Mouse (Mus musculus) left cerebral cortex, adult 11 months (tissue): Measurements from ENCODE around the gene Igfals.

ENCODE experiments used
- DNase-seq: peaks from one replicate; pipeline ENCODE4 v3.0.0; 2022; ENCODE audit warnings: low spot score

Igfals gene

GRCm38 (mm10) chr17:24894061-24894994 is 28.5 kb downstream of the Igfals start:
- no peak for DNase-seq

- DNase-seq, result peak; percentile 71
These were observed 29.3 kb downstream of the Igfals start, which contains the start of the genes Eme2 and Mrps34 for GRCm38 (mm10) chr17:24894995-24895547. Gene Eme2, minus strand, starts transcription at chr17:24895087. Gene Mrps34, plus strand, starts transcription at chr17:24895116.

DNA sequence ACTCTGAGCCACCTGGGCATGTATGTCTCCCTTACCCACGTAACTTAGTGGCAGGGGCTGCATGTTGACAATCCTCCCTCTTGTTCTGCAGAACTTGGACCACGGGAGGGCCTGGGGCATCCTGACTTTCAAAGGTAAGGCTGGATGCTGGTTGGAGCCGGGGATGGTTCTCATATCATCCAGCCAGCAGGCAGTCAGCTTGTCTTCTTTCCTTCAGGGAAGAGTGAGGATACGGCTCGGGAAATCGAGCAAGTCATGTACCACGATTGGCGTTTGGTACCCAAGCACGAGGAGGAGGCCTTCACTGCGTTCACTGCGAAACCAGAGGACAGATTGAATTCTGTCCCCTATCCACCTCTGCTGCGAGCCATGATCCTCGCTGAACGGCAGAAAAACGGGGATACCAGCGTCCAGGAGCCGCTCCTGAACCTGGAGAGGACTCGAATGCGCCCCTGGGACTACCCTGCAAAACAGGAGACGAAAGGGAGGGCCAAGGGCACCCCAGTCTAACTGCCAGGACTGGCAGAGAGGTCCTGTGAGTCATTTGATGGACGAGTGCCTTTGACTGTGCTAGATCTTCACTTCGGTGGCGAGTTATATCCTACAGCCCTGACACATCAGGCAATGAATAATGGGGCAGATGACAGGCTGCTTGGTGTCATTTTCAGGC is 29.9 kb downstream of the Igfals start:
- no peak for DNase-seq

GRCm38 (mm10) chr17:24896241-24896992 is 30.6 kb downstream of the Igfals start, which contains the start of gene Nme3:
Gene Nme3, plus strand, starts transcription at chr17:24896500.
- no peak for DNase-seq

DNA sequence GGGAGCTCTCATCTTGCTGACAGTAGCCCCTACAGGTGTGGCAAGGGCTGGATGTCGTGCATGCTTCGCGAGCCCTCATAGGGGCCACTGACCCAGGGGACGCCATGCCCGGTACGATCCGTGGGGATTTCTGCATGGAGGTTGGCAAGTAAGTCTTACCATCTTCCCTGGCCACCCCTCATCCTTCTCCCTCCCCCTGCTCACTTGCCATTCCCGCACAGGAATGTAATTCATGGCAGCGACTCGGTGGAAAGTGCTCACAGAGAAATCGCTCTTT is 31.1 kb downstream of the Igfals start:
- no peak for DNase-seq

DNA sequence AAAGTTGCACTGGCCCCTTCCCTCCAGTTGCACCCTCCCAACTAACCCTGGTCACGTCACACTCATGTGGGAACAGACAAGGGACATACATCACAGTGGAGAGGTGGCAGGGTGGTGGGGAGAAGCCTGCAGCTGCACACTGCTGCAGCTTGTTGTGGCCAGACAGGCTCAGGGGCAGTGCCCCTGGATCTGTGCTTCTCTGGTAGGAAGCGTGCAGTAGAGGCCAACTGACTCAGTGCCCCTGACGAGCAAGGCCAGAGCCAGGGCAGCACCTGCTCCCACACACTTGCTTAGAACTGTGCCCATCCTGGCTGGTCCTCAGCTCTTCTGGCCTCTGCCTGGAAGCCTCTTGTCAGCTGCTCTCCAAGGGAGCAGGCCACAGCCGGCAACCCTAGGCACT is 31.8 kb downstream of the Igfals start:
- DNase-seq, result no peak

- DNase-seq, result no peak
These were observed 32.5 kb downstream of the Igfals start for GRCm38 (mm10) chr17:24898041-24898854.

DNA sequence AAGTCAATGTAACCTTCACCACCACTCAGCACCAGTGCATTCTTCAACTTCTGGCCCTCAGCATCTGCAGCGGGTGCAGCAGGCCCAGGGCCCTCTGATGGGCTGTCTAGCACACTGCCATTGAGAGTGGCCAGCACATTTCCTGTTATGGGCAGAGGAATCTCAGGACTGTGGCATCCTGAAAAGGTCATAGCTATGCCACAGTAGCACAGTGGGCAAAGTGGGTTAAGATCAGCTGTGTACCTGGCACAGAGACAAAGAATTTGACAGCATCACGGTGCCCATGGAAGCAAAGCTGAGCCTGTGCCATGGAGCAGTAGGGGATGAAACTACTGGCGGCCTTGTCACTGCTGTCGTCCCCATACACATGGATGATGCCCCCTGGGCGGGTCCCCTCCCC is 33.4 kb downstream of the Igfals start:
- no peak for DNase-seq

DNA sequence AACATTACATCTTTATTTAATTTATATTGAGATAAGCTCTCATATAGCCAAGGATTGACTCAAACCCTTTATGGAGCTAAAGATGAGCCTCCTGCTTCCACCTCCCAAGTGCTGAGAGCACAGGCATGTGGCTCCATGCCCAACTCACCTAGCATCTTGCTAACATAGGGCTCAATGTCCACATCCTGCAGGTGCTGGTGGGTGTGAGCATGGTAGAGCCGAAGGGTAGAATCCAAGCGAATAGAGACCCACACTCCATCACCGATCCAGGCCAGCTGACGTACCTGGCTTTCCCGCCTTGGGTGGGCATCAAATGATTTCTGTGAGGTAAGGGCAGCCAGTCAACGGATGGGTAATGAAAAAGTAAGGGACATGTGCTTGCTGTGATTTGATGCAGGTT is 34.2 kb downstream of the Igfals start:
- DNase-seq, result no peak

GRCm38 (mm10) chr17:24902124-24902523 is 36.3 kb downstream of the Igfals start:
- no peak for DNase-seq

GRCm38 (mm10) chr17:24902671-24903474 is 37.1 kb downstream of the Igfals start:
- no peak for DNase-seq

GRCm38 (mm10) chr17:24903767-24904166 is 38.0 kb downstream of the Igfals start:
- DNase-seq, result no peak

- no peak for DNase-seq
These were observed 41.8 kb downstream of the Igfals start for GRCm38 (mm10) chr17:24907591-24907990.

DNA sequence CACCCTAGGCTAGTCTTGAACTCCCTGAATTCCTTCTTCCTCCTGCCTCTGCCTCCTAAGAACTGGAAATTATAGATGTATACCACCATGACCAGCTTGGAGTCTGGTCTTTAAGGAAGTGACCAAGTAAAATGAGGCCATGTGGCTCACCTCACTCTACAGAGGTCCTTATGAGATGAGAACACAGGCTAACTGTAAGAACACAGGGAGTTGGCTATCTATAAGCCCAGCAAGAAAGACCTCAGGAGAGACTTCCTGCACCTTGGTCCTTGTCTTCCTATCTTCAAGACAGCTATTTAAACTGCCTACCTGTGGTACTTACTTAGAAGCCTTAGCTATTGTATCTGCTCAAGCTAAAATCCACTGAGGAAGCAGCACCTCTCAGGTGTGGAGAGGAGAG is 48.2 kb downstream of the Igfals start:
- no peak for DNase-seq

DNA sequence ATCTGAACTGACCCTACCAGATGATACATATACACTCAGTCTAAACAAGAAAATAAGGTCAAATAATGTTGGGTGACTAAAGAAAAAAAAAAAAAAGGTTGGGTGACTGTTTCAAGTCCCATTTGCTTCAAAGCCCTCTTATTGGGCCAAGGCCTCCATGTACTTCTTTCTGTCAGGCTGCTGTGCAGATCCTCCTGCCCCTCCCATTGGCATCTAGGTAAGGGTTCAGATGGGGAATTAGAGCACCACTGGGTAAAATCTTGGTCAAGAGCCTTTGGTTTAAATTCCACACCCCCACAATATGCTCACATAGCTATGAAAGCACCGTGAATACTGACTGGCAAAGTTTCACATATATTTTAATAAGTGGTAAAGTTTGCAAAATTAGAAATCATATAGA is 57.4 kb downstream of the Igfals start:
- DNase-seq, result no peak

- no peak for DNase-seq
These were observed 63.7 kb downstream of the Igfals start for GRCm38 (mm10) chr17:24929506-24929905.
